15 mouse cellular contexts compared by ENCODE assay signal in genomic region chr8:78073821-78074220, GRCm38 (mm10).
"Had no signal": no experiment of that assay in that cellular context is flagged by ENCODE, and none has a peak within 500 bp of the region (broad histone marks: within the 10 kb centered on the region; RNA-seq: fewer than 3 reads in every experiment).

No protein-coding gene starts in this region.

- H3K27ac ChIP-seq: left cerebral cortex, adult 2 months; limb, embryonic 10.5 days; midbrain, embryonic 12.5 days; neural tube, embryonic 15.5 days; stomach, postnatal 0 days had no signal

- H3K9ac ChIP-seq: lung, embryonic 14.5 days; midbrain, embryonic 12.5 days; neural tube, embryonic 15.5 days had no signal

- H3K4me2 ChIP-seq: lung, embryonic 14.5 days; midbrain, embryonic 12.5 days; neural tube, embryonic 15.5 days had no signal

- H3K36me3 ChIP-seq: limb, embryonic 10.5 days; midbrain, embryonic 12.5 days; neural tube, embryonic 15.5 days had no signal

- DNase-seq: kidney, adult 8-10 months; kidney, postnatal 10 days; lung, embryonic 14.5 days; lung, postnatal 10 days; lung, postnatal 4 days; thymus, adult 18-20 months; thymus, postnatal 14 days had no signal

- ATAC-seq: inflammation-experienced regulatory T-cells, adult 6 months; intestine, postnatal 0 days had no signal

- H3K4me1 ChIP-seq: midbrain, embryonic 12.5 days had no signal

- H3K9me3 ChIP-seq: limb, embryonic 10.5 days; megakaryocyte, embryonic 14.5 days; midbrain, embryonic 12.5 days; neural tube, embryonic 15.5 days had no signal

- H3K27me3 ChIP-seq: megakaryocyte, embryonic 14.5 days; neural tube, embryonic 15.5 days had no signal

- H3K4me3 ChIP-seq: left cerebral cortex, adult 2 months; limb, embryonic 10.5 days; megakaryocyte, embryonic 14.5 days; midbrain, embryonic 12.5 days; neural tube, embryonic 15.5 days had no signal
